Mouse (Mus musculus) liver, embryonic 16.5 days (tissue): ENCODE data around the gene Fbxo6. TPM values are rescaled to one million over a fixed set of nuclear protein-coding genes. Genes with fewer than 3 reads are reported as not detected.
A peak's percentile ranks its signal among the peaks of the same experiment; 100 is the strongest.

Source experiments
- ATAC-seq: fragments of 200-750 bp; cut with Nextera tagmentation; 2 replicates; pipeline ENCODE4 v1.8.0; 2017; ENCODE audit warnings: low read depth, mild to moderate bottlenecking, moderate number of reproducible peaks, moderate library complexity
- H3K27ac ChIP-seq: fragments of 300-500 bp; sonication (generic); 2 replicates; pipeline ENCODE4 v1.5.1; 2014; ENCODE audit warnings: mild to moderate bottlenecking, low read length
- H3K27me3 ChIP-seq: fragments of 300-500 bp; sonication (generic); 2 replicates; pipeline ENCODE4 v1.6.1; 2014; ENCODE audit warnings: low read depth, low read length, mixed read lengths; ENCODE audit not compliant: control insufficient read depth, insufficient read depth
- H3K36me3 ChIP-seq: fragments of 300-500 bp; sonication (generic); 2 replicates; pipeline ENCODE4 v1.6.1; 2014; ENCODE audit warnings: mild to moderate bottlenecking; ENCODE audit not compliant: control insufficient read depth, insufficient read depth
- H3K4me1 ChIP-seq: fragments of 300-500 bp; sonication (generic); 2 replicates; pipeline ENCODE4 v1.6.1; 2014; ENCODE audit warnings: low read depth, low read length, mixed read lengths; ENCODE audit not compliant: control insufficient read depth
- H3K4me2 ChIP-seq: fragments of 300-500 bp; sonication (generic); 2 replicates; pipeline ENCODE4 v1.6.1; 2014; ENCODE audit warnings: low read depth, low read length, mixed read lengths
- H3K4me3 ChIP-seq: fragments of 300-500 bp; sonication (generic); 2 replicates; pipeline ENCODE4 v1.5.1; 2014; ENCODE audit warnings: low read depth, mild to moderate bottlenecking, low read length
- H3K9ac ChIP-seq: fragments of 300-500 bp; sonication (generic); 2 replicates; pipeline ENCODE4 v1.6.1; 2014; ENCODE audit warnings: low read depth, low read length
- H3K9me3 ChIP-seq: fragments of 300-500 bp; sonication (generic); replicated peaks from 2 replicates; pipeline ENCODE4 v1.6.1; 2016; ENCODE audit warnings: low read length; ENCODE audit not compliant: control insufficient read depth
- WGBS: fragments of 180-500 bp; shearing (Covaris S2); extraction: QIAGEN DNeasy Blood & Tissue Kit; methylation state at CpG from one replicate; pipeline ENCODE4 v1.1.7; 2014; ENCODE audit not compliant: insufficient replicate concordance; 5-methylcytosine and 5-hydroxymethylcytosine counted together
- polyA plus RNA-seq: library from polyadenylated mRNA; unstranded; fragments of >200 nt; fragmentation: Nextera tagmentation; extraction: Ambion mirVana; gene quantifications from 2 replicates; pipeline ENCODE4 v1.2.1, GENCODE M21; 2015

Fbxo6 gene
- polyA plus RNA-seq, 1 experiment from 2014 or later, result 11.4 TPM

GRCm38 (mm10) chr4:148154006-148154405 is 2.1 kb upstream of the Fbxo6 start:
- Histone ChIP-seq H3K4me2 (no peak overlapping the region), H3K27ac (no peak overlapping the region), H3K36me3 (no peaks in the 10 kb centered on the region), H3K27me3 (peaks cover 11% of the 10 kb centered on the region), H3K9ac (no peak overlapping the region), H3K4me1 (peaks cover 14% of the 10 kb centered on the region), H3K4me3 (no peak overlapping the region), H3K9me3 (no peaks in the 10 kb centered on the region)
- no peak for ATAC-seq
- 69% methylated on average over 4 of the region's 4 CpGs for WGBS

GRCm38 (mm10) chr4:148152547-148152946 is 607 bp upstream of the Fbxo6 start:
- no peaks in the 10 kb centered on the region for H3K27me3 ChIP-seq
- no peak overlapping the region for H3K9ac ChIP-seq
- H3K27ac ChIP-seq, result no peak overlapping the region
- H3K9me3 ChIP-seq, result no peaks in the 10 kb centered on the region
- no peak overlapping the region for H3K4me2 ChIP-seq
- ATAC-seq, result no peak
- H3K4me1 ChIP-seq, result peaks cover 11% of the 10 kb centered on the region
- H3K36me3 ChIP-seq, result no peaks in the 10 kb centered on the region
- H3K4me3 ChIP-seq, result no peak overlapping the region
- 72% methylated on average over 5 of the region's 5 CpGs for WGBS

DNA sequence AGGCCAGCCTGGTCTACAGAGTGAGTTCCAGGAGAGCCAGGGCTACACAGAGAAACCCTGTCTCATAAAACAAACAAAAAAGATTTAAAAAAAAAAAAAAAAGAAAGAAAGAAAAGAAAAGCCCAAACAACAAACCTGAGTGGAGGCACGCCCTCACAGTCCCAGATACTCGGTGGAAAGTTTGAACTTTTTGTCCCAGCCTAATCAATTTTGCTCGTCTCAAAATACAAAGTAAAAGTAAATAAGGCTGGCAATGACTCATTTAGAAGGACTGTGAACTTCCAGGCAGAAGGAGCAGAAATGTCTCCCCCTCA is 1.0 kb downstream of the Fbxo6 start:
- peak overlapping the region; percentile 75 for H3K4me3 ChIP-seq
- no peak for ATAC-seq

DNA sequence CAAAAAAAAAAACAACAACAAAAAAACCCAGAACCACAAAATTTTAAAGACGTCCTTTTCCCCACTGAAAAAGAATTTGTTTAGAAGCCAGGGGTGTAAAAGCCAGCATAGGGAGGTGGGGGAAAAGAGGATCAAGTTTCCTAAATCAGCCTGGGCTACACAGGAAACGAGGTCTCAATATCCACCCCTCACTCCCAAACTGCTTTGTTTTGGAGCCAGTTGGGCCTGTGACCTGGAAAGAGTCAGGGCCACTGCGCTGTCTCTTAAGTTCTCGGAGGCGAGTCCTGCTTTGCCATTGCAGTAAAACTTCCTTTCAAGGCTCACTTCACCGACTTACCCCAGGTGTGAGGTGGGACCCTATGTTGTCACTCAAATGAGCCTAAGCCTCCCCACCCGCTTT is 1.7 kb downstream of the Fbxo6 start:
- Histone ChIP-seq H3K4me1 (peaks cover 11% of the 10 kb centered on the region), H3K9me3 (no peaks in the 10 kb centered on the region), H3K4me2 (no peak overlapping the region), H3K9ac (no peak overlapping the region), H3K36me3 (no peaks in the 10 kb centered on the region), H3K27me3 (no peaks in the 10 kb centered on the region), H3K27ac (no peak overlapping the region), H3K4me3 (no peak overlapping the region)
- no peak for ATAC-seq
- WGBS, result 54% methylated on average over 7 of the region's 7 CpGs

More for the DNA sequence above, 1.0 kb downstream of the Fbxo6 start:
- Histone ChIP-seq H3K9me3 (no peaks in the 10 kb centered on the region), H3K27ac (no peak overlapping the region; the same call in 1 of the 2 replicates), H3K4me1 (peaks cover 11% of the 10 kb centered on the region), H3K27me3 (no peaks in the 10 kb centered on the region), H3K4me2 (peak overlapping the region; percentile 98), H3K9ac (peak overlapping the region; percentile 76), H3K36me3 (no peaks in the 10 kb centered on the region)
- 25% methylated on average over 3 of the region's 3 CpGs for WGBS

DNA sequence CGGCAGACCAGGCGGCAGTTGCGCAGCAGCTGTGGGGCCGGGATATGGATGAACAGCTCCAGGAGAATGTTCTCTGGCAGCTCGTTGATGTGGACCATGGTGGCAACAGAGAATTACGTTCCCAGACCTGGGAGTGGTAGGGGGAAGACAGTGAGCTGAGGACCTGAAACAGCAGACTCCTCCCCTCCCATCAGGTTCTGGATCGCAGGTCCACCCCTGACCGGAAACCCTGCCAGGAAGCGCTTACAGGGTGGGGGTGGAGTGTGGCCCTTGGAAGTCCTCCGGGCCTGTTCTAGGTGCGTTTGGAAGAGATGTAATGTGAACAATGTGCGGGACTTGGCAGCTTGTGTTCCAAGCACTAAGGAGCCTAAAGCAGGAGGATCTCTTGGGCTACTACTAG is 2.4 kb downstream of the Fbxo6 start:
- Histone ChIP-seq H3K4me3 (no peak overlapping the region), H3K27me3 (no peaks in the 10 kb centered on the region), H3K36me3 (no peaks in the 10 kb centered on the region), H3K9ac (no peak overlapping the region), H3K4me1 (peaks cover 11% of the 10 kb centered on the region), H3K9me3 (no peaks in the 10 kb centered on the region), H3K4me2 (no peak overlapping the region), H3K27ac (no peak overlapping the region)
- no peak for ATAC-seq
- 45% methylated on average over 12 of the region's 12 CpGs for WGBS

DNA sequence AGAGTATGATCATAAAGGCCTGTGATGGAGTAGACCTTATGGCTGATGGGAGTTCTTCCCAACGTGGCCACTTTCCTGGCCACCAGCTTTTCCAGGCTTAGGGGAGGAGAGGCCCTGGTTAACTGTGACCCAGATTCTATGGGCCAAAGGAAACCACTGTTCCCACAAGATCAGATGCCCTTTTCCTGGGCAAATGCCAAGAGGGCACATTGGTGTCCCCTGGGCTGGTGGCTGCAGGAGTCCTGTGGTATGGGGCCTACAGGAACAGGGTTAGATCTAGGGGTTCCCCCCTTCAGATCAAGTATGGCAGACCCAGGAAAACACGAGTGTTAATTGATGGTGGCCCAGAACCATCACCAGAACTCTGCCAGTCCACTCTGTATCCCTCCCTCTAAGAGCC is 4.2 kb downstream of the Fbxo6 start:
- H3K4me3 ChIP-seq, result no peak overlapping the region
- ATAC-seq, result no peak
- H3K27ac ChIP-seq, result no peak overlapping the region
- H3K4me1 ChIP-seq, result peaks cover 11% of the 10 kb centered on the region
- no peaks in the 10 kb centered on the region for H3K36me3 ChIP-seq
- no peak overlapping the region for H3K4me2 ChIP-seq
- no peaks in the 10 kb centered on the region for H3K9me3 ChIP-seq
- H3K27me3 ChIP-seq, result no peaks in the 10 kb centered on the region
- H3K9ac ChIP-seq, result no peak overlapping the region
- 63% methylated on average over 2 of the region's 2 CpGs for WGBS

GRCm38 (mm10) chr4:148143721-148144120 is 8.2 kb downstream of the Fbxo6 start:
- Histone ChIP-seq H3K27ac (no peak overlapping the region), H3K9me3 (no peaks in the 10 kb centered on the region), H3K27me3 (peaks cover under 1% of the 10 kb centered on the region; the same call in 1 of the 2 replicates), H3K4me1 (peaks cover 13% of the 10 kb centered on the region), H3K36me3 (no peaks in the 10 kb centered on the region), H3K4me3 (no peak overlapping the region), H3K4me2 (no peak overlapping the region), H3K9ac (no peak overlapping the region)
- ATAC-seq, result no peak
- 70% methylated on average over 5 of the region's 5 CpGs for WGBS

- under 1% methylated on average over 65 of the region's 65 CpGs for WGBS
- Histone ChIP-seq H3K9me3 (no peaks in the 10 kb centered on the region), H3K27ac (peak overlapping the region; percentile 66; the same call in 1 of the 2 replicates)
Observed at GRCm38 (mm10) chr4:148140098-148141011, 11.6 kb downstream of the Fbxo6 start.

DNA sequence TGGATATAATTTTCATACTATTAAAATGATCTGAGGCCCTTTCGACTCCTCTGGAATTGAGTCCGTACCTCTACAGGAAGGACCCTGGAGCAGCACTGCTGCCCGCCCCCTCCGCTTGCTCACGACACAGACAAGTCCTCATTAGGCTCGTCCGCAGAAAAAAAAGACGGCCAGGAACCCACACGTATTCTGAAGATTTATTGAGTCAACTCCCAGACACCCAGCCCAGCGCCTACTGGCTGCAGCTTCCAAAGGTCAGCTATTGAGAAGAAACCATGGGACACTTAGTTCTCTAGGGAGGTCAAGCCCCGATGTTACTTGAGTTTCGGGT is 12.2 kb downstream of the Fbxo6 start:
- H3K4me3 ChIP-seq, result peak overlapping the region; percentile 79
- peaks cover 13% of the 10 kb centered on the region for H3K4me1 ChIP-seq
- H3K9ac ChIP-seq, result peak overlapping the region; percentile 65
- H3K4me2 ChIP-seq, result peak overlapping the region; percentile 96
- WGBS, result under 1% methylated on average over 12 of the region's 12 CpGs
- ATAC-seq, result peak; percentile 0; the same call in 1 of the 2 replicates
- peaks cover 18% of the 10 kb centered on the region for H3K27me3 ChIP-seq
- peak overlapping the region; percentile 66; the same call in 1 of the 2 replicates for H3K27ac ChIP-seq
- H3K36me3 ChIP-seq, result no peaks in the 10 kb centered on the region
- H3K9me3 ChIP-seq, result no peaks in the 10 kb centered on the region

More at GRCm38 (mm10) chr4:148140098-148141011, 11.6 kb downstream of the Fbxo6 start:
- H3K27me3 ChIP-seq, result peaks cover 18% of the 10 kb centered on the region
- H3K4me2 ChIP-seq, result peak overlapping the region; percentile 96
- peak; percentile 93 for ATAC-seq
- peak overlapping the region; percentile 79 for H3K4me3 ChIP-seq
- H3K4me1 ChIP-seq, result peaks cover 13% of the 10 kb centered on the region
- H3K36me3 ChIP-seq, result no peaks in the 10 kb centered on the region
- H3K9ac ChIP-seq, result peak overlapping the region; percentile 65
